Mouse (Mus musculus) layer of hippocampus, adult 2 months (tissue): Measurements from ENCODE around the gene Hist1h3f. TPM values are rescaled to one million over a fixed set of nuclear protein-coding genes. Genes with fewer than 3 reads are reported as not detected.
"Not testable (repeated sequence)": the region's sequence is repeated elsewhere in the genome, so short reads cannot be mapped to it uniquely, and the experiment has no call there.

Experiments
- DNase-seq, 2 experiments: peaks; one replicate each; pipeline ENCODE4 v3.0.0; 2022; ENCODE audit warnings: low spot score in 2 of 2
- H3K27ac ChIP-seq: fragments of 200-600 bp; 2 replicates; pipeline ENCODE4 v1.8.1; 2022
- H3K4me3 ChIP-seq: fragments of 200-600 bp; 2 replicates; pipeline ENCODE4 v1.8.1; 2022; ENCODE audit warnings: mild to moderate bottlenecking
- CTCF ChIP-seq: fragments of 200-600 bp; conservative IDR thresholded peaks from 2 replicates; pipeline ENCODE4 v1.8.1; 2022; ENCODE audit warnings: antibody characterized with exemption, mild to moderate bottlenecking, moderate library complexity
- microRNA-seq, 2 experiments: library from miRNA; unstranded; fragments of <30 nt; microRNA quantifications; one replicate each; pipeline ENCODE4 v1.2.0; 2021
- total RNA-seq, 2 experiments: library from RNA; stranded (reverse); gene quantifications; 2 replicates each; pipeline ENCODE4 v1.2.3; 2021

The Hist1h3f gene
- total RNA-seq, 2 experiments from 2014 or later: 17.7 to 18.3 TPM

GRCm38 (mm10) chr13:23591206-23591605, 47.4 kb downstream of the Hist1h3f start:
- H3K27ac ChIP-seq: no peak overlapping the region
- no peak for TF ChIP-seq CTCF
- DNase-seq: no peak
- H3K4me3 ChIP-seq: no peak overlapping the region

GRCm38 (mm10) chr13:23591886-23592285, 48.0 kb downstream of the Hist1h3f start:
- not testable (repeated sequence) for H3K4me3 ChIP-seq, DNase-seq, H3K27ac ChIP-seq

- H3K4me3 ChIP-seq: no peak overlapping the region
- DNase-seq: no peak
- no peak overlapping the region for H3K27ac ChIP-seq
- no peak for TF ChIP-seq CTCF
Measured at GRCm38 (mm10) chr13:23592614-23593013, 48.8 kb downstream of the Hist1h3f start.

GRCm38 (mm10) chr13:23593051-23593770, 49.4 kb downstream of the Hist1h3f start:
- DNase-seq: no peak
- Histone ChIP-seq H3K27ac (no peak overlapping the region), H3K4me3 (no peak overlapping the region)
- no peak for TF ChIP-seq CTCF

Small RNAs within 50 kb of the gene (microRNA-seq; reads per million reads assigned to microRNA genes)
- 0 reads per million in 2 experiments for gene Gm44297
- 0 reads per million in 2 experiments for gene Gm44359
- 0 reads per million in 2 experiments for gene Gm44394
- gene n-TStga1: 0 to 0.18 reads per million in 2 experiments

Other genes with a start within 250 kb of the Hist1h3f start
- 10 to 100 TPM; 28.7 to 33.6 TPM for gene Zfp322a, start 174.8 kb upstream of the Hist1h3f start, total RNA-seq
- gene Abt1, start 120.2 kb upstream of the Hist1h3f start, total RNA-seq: 1 to 10 TPM; 7.8 to 9.7 TPM
- gene Btn1a1, start 78.2 kb upstream of the Hist1h3f start, total RNA-seq: not detected
- under 1 TPM; 0.49 to 0.52 TPM for gene Btn2a2, start 55.2 kb upstream of the Hist1h3f start, total RNA-seq
- 100 to 1,000 TPM; 333 to 344 TPM for gene Hist1h4h, start 13.0 kb upstream of the Hist1h3f start, total RNA-seq
- gene Hist1h2af, start 10.1 kb upstream of the Hist1h3f start, total RNA-seq: 10 to 100 TPM in 1 of 2 experiments, 1 to 10 TPM in 1; 6.9 to 12.2 TPM
- gene Hist1h3g, start 8.6 kb upstream of the Hist1h3f start, total RNA-seq: 1 to 10 TPM; 3.6 to 5.5 TPM
- 1 to 10 TPM in 1 of 2 experiments, under 1 TPM in 1; 0.39 to 1.2 TPM for gene Hist1h2bh, start 660 bp upstream of the Hist1h3f start, total RNA-seq
- gene Hist1h4f, start 7.6 kb downstream of the Hist1h3f start, total RNA-seq: 100 to 1,000 TPM; 150 to 167 TPM
- 1 to 10 TPM; 4.6 to 5.5 TPM for gene Hist1h1d, start 9.2 kb downstream of the Hist1h3f start, total RNA-seq
- gene Hist1h3e, start 18.3 kb downstream of the Hist1h3f start, total RNA-seq: 10 to 100 TPM; 45.3 to 54.6 TPM
- 1 to 10 TPM; 6.6 to 7.7 TPM for gene Hist1h2ae, start 27.2 kb downstream of the Hist1h3f start, total RNA-seq
- gene Hist1h2bg, start 27.3 kb downstream of the Hist1h3f start, total RNA-seq: 10 to 100 TPM; 74.0 to 78.9 TPM
- 10 to 100 TPM; 22.8 to 29.6 TPM for gene Hist1h2bf, start 30.1 kb downstream of the Hist1h3f start, total RNA-seq
- 10 to 100 TPM in 1 of 2 experiments, 1 to 10 TPM in 1; 5.0 to 13.0 TPM for gene Hist1h2ad, start 30.3 kb downstream of the Hist1h3f start, total RNA-seq
- 10 to 100 TPM; 12.1 to 13.0 TPM for gene Hist1h3d, start 31.7 kb downstream of the Hist1h3f start, total RNA-seq
- gene Hist1h4d, start 37.5 kb downstream of the Hist1h3f start, total RNA-seq: 100 to 1,000 TPM; 140 to 146 TPM
- 10 to 100 TPM in 1 of 2 experiments, 1 to 10 TPM in 1; 8.8 to 10.1 TPM for gene Hist1h2be, start 77.1 kb downstream of the Hist1h3f start, total RNA-seq
- 10 to 100 TPM; 50.6 to 58.1 TPM for gene Hist1h1e, start 78.5 kb downstream of the Hist1h3f start, total RNA-seq
- gene Hist1h2ac, start 139.9 kb downstream of the Hist1h3f start, total RNA-seq: 1 to 10 TPM; 2.9 to 4.0 TPM
- gene Hist1h2bc, start 140.1 kb downstream of the Hist1h3f start, total RNA-seq: 10 to 100 TPM; 45.1 to 50.2 TPM
- not detected for gene Hist1h1t, start 151.8 kb downstream of the Hist1h3f start, total RNA-seq
- 100 to 1,000 TPM; 108 to 115 TPM for gene Hist1h4c, start 154.4 kb downstream of the Hist1h3f start, total RNA-seq
- gene Hfe, start 166.8 kb downstream of the Hist1h3f start, total RNA-seq: 1 to 10 TPM; 3.2 to 3.6 TPM
- gene Hist1h1c, start 194.8 kb downstream of the Hist1h3f start, total RNA-seq: 10 to 100 TPM; 59.1 to 68.1 TPM
- 1 to 10 TPM; 3.6 to 5.9 TPM for gene Hist1h3c, start 201.6 kb downstream of the Hist1h3f start, total RNA-seq
- 10 to 100 TPM; 23.0 to 24.7 TPM for gene Hist1h2bb, start 202.7 kb downstream of the Hist1h3f start, total RNA-seq
- 10 to 100 TPM; 24.4 to 27.3 TPM for gene Hist1h2ab, start 207.1 kb downstream of the Hist1h3f start, total RNA-seq
- 10 to 100 TPM; 13.6 to 15.0 TPM for gene Hist1h3b, start 208.2 kb downstream of the Hist1h3f start, total RNA-seq
- gene Hist1h4b, start 213.0 kb downstream of the Hist1h3f start, total RNA-seq: 10 to 100 TPM; 70.9 to 73.8 TPM
- gene Hist1h4a, start 217.2 kb downstream of the Hist1h3f start, total RNA-seq: 10 to 100 TPM; 46.0 to 55.3 TPM
- gene Hist1h3a, start 218.3 kb downstream of the Hist1h3f start, total RNA-seq: 10 to 100 TPM; 35.0 to 41.6 TPM
- 10 to 100 TPM; 18.5 to 18.9 TPM for gene Hist1h1a, start 219.6 kb downstream of the Hist1h3f start, total RNA-seq
- gene Trim38, start 225.9 kb downstream of the Hist1h3f start, total RNA-seq: not detected